Mouse (Mus musculus) hindbrain, postnatal 0 days (tissue): Measurements from ENCODE around the gene Lrrc8d. TPM values are rescaled to one million over a fixed set of nuclear protein-coding genes. Genes with fewer than 3 reads are reported as not detected.
"Not testable (repeated sequence)": the region's sequence is repeated elsewhere in the genome, so short reads cannot be mapped to it uniquely, and the experiment has no call there.

Experiments used
- ATAC-seq: fragments of 200-750 bp; cut with Nextera tagmentation; 2 replicates; pipeline ENCODE4 v1.8.0; 2017; ENCODE audit warnings: mild to moderate bottlenecking, moderate TSS enrichment, moderate library complexity
- DNase-seq: peaks from one replicate; pipeline ENCODE4 v3.0.0-alpha.2; 2015; ENCODE audit warnings: low spot score
- H3K27ac ChIP-seq: fragments of 300-500 bp; sonication (generic); 2 replicates; pipeline ENCODE4 v1.5.1; 2014; ENCODE audit warnings: mild to moderate bottlenecking
- H3K27me3 ChIP-seq: fragments of 300-500 bp; sonication (generic); 2 replicates; pipeline ENCODE4 v1.6.1; 2014; ENCODE audit warnings: low read length, mixed read lengths; ENCODE audit not compliant: insufficient read depth
- H3K36me3 ChIP-seq: fragments of 300-500 bp; sonication (generic); 2 replicates; pipeline ENCODE4 v1.6.1; 2014; ENCODE audit warnings: low read length, mixed read lengths; ENCODE audit not compliant: insufficient read depth
- H3K4me1 ChIP-seq: fragments of 300-500 bp; sonication (generic); 2 replicates; pipeline ENCODE4 v1.6.1; 2014; ENCODE audit warnings: antibody characterized with exemption, low read length, mixed read lengths; ENCODE audit not compliant: insufficient read depth
- H3K4me2 ChIP-seq: fragments of 300-500 bp; sonication (generic); 2 replicates; pipeline ENCODE4 v1.6.1; 2014; ENCODE audit warnings: low read depth, mild to moderate bottlenecking, low read length, moderate library complexity, mixed read lengths
- H3K4me3 ChIP-seq: fragments of 300-500 bp; sonication (generic); 2 replicates; pipeline ENCODE4 v1.5.1; 2014; ENCODE audit warnings: low read length
- H3K9ac ChIP-seq: fragments of 300-500 bp; sonication (generic); replicated peaks from 2 replicates; pipeline ENCODE4 v1.6.1; 2014; ENCODE audit warnings: mild to moderate bottlenecking, low read length, moderate library complexity, mixed read lengths
- H3K9me3 ChIP-seq: fragments of 300-500 bp; sonication (generic); 2 replicates; pipeline ENCODE4 v1.6.1; 2016; ENCODE audit warnings: low read length, mixed read lengths
- CTCF ChIP-seq: IDR thresholded peaks from 2 replicates; pipeline ENCODE4 v1.5.1; 2016; ENCODE audit warnings: antibody characterized with exemption, control low read depth, low read depth
- WGBS: fragments of 180-500 bp; shearing (Covaris S2); extraction: QIAGEN DNeasy Blood & Tissue Kit; methylation state at CpG from one replicate; pipeline ENCODE4 v1.1.7; 2014; 5-methylcytosine and 5-hydroxymethylcytosine counted together
- polyA plus RNA-seq: library from polyadenylated mRNA; unstranded; fragments of >200 nt; fragmentation: Nextera tagmentation; extraction: Ambion mirVana; gene quantifications from 2 replicates; pipeline ENCODE4 v1.2.1, GENCODE M21; 2015
- total RNA-seq: library from RNA; depleted of rRNA; stranded (reverse); fragments of >200 nt; gene quantifications from 2 replicates; pipeline ENCODE4 v1.2.3, GENCODE M21; 2014

The Lrrc8d gene
- total and polyA plus RNA-seq, 2 experiments from 2014 or later = 11.7 to 27.7 TPM

- Histone ChIP-seq H3K9ac (no peak overlapping the region), H3K27ac (no peak overlapping the region), H3K4me1 (no peaks in the 10 kb centered on the region), H3K36me3 (no peaks in the 10 kb centered on the region), H3K27me3 (no peaks in the 10 kb centered on the region), H3K4me3 (no peak overlapping the region), H3K4me2 (no peak overlapping the region), H3K9me3 (no peaks in the 10 kb centered on the region)
- WGBS = 83% methylated on average over 8 of the region's 8 CpGs
- ATAC-seq = no peak
- no peak for DNase-seq
- TF ChIP-seq CTCF = no peak
These were observed 21.5 kb upstream of the Lrrc8d start for GRCm38 (mm10) chr5:105678243-105678642.

GRCm38 (mm10) chr5:105679261-105679660 is 20.5 kb upstream of the Lrrc8d start:
- DNase-seq (no peak), ATAC-seq (no peak)
- Histone ChIP-seq H3K36me3 (no peaks in the 10 kb centered on the region), H3K4me1 (no peaks in the 10 kb centered on the region), H3K27ac (no peak overlapping the region), H3K9me3 (no peaks in the 10 kb centered on the region), H3K27me3 (no peaks in the 10 kb centered on the region), H3K4me3 (no peak overlapping the region), H3K9ac (no peak overlapping the region), H3K4me2 (no peak overlapping the region)
- 76% methylated on average over 4 of the region's 4 CpGs for WGBS
- TF ChIP-seq CTCF = no peak

- no peaks in the 10 kb centered on the region for H3K27me3 ChIP-seq
- no peak overlapping the region for H3K9ac ChIP-seq
- H3K9me3 ChIP-seq = no peaks in the 10 kb centered on the region
- no peaks in the 10 kb centered on the region for H3K4me1 ChIP-seq
- no peak for TF ChIP-seq CTCF
- H3K27ac ChIP-seq = no peak overlapping the region
- H3K36me3 ChIP-seq = no peaks in the 10 kb centered on the region
- no peak for DNase-seq
- no peak overlapping the region for H3K4me2 ChIP-seq
- no peak overlapping the region for H3K4me3 ChIP-seq
- WGBS = 44% methylated on average over 9 of the region's 9 CpGs
- no peak for ATAC-seq
These were observed 19.6 kb upstream of the Lrrc8d start for GRCm38 (mm10) chr5:105679921-105680843.

GRCm38 (mm10) chr5:105682143-105682611 is 17.6 kb upstream of the Lrrc8d start:
- H3K4me3 ChIP-seq = no peak overlapping the region
- no peak for ATAC-seq

GRCm38 (mm10) chr5:105683912-105684350 is 15.8 kb upstream of the Lrrc8d start:
- Histone ChIP-seq H3K4me1 (no peaks in the 10 kb centered on the region), H3K9me3 (no peaks in the 10 kb centered on the region), H3K4me2 (no peak overlapping the region), H3K4me3 (no peak overlapping the region), H3K36me3 (no peaks in the 10 kb centered on the region), H3K27me3 (no peaks in the 10 kb centered on the region), H3K27ac (no peak overlapping the region), H3K9ac (no peak overlapping the region)
- 38% methylated on average over 4 of the region's 4 CpGs for WGBS
- no peak for TF ChIP-seq CTCF
- no peak for ATAC-seq
- DNase-seq = no peak

More at GRCm38 (mm10) chr5:105682143-105682611, 17.6 kb upstream of the Lrrc8d start:
- WGBS = 56% methylated on average over 9 of the region's 9 CpGs
- DNase-seq = no peak
- no peak overlapping the region for H3K4me2 ChIP-seq
- H3K9me3 ChIP-seq = no peaks in the 10 kb centered on the region
- H3K27ac ChIP-seq = no peak overlapping the region
- no peaks in the 10 kb centered on the region for H3K4me1 ChIP-seq
- H3K9ac ChIP-seq = no peak overlapping the region
- no peaks in the 10 kb centered on the region for H3K36me3 ChIP-seq
- no peaks in the 10 kb centered on the region for H3K27me3 ChIP-seq
- no peak for TF ChIP-seq CTCF

GRCm38 (mm10) chr5:105684861-105685600 is 14.7 kb upstream of the Lrrc8d start:
- Histone ChIP-seq H3K9ac (no peak overlapping the region), H3K9me3 (no peaks in the 10 kb centered on the region), H3K27ac (no peak overlapping the region), H3K36me3 (no peaks in the 10 kb centered on the region), H3K4me3 (no peak overlapping the region), H3K4me2 (no peak overlapping the region), H3K4me1 (no peaks in the 10 kb centered on the region), H3K27me3 (no peaks in the 10 kb centered on the region)
- ATAC-seq (peak; percentile 61), DNase-seq (peak; percentile 94)
- peak; percentile 84 for TF ChIP-seq CTCF
- 32% methylated on average over 14 of the region's 14 CpGs for WGBS

GRCm38 (mm10) chr5:105685780-105686305 is 13.9 kb upstream of the Lrrc8d start:
- 76% methylated on average over 5 of the region's 7 CpGs for WGBS

More at GRCm38 (mm10) chr5:105685780-105686305, 13.9 kb upstream of the Lrrc8d start:
- DNase-seq, H3K27ac ChIP-seq, H3K9me3 ChIP-seq, ATAC-seq, H3K27me3 ChIP-seq, H3K4me1 ChIP-seq, H3K36me3 ChIP-seq, H3K4me3 ChIP-seq, H3K9ac ChIP-seq, H3K4me2 ChIP-seq: not testable (repeated sequence)
